Mouse (Mus musculus): ENCODE results near the gene Efna1. TPM values are rescaled to one million over a fixed set of nuclear protein-coding genes. Genes with fewer than 3 reads are reported as not detected.

Gene Efna1
- polyA plus RNA-seq, 1 experiment from 2014 or later: 45.0 TPM

GRCm38 (mm10) chr3:89300514-89300913 lies 19.6 kb upstream of the Efna1 start:
- H3K4me3 ChIP-seq (ENCODE audit: low read depth, low read length): no peak overlapping the region
- no peak for ATAC-seq (ENCODE audit: insufficient number of reproducible peaks, insufficient read depth, low FRiP score, low read depth)
- H3K27ac ChIP-seq (ENCODE audit: low read length): no peak overlapping the region
- no peak overlapping the region for H3K4me2 ChIP-seq (replicated peaks; ENCODE audit: low read depth, low read length)
- H3K9ac ChIP-seq (replicated peaks; ENCODE audit: low read depth, low read length): no peak overlapping the region
- no peaks in the 10 kb centered on the region; the same call in 1 of the 2 replicates for H3K4me1 ChIP-seq (ENCODE audit: control insufficient read depth, insufficient read depth, low read length)
- 68% methylated on average over 2 of the region's 2 CpGs for WGBS
- no peaks in the 10 kb centered on the region for H3K36me3 ChIP-seq (ENCODE audit: control insufficient read depth, insufficient read depth, low read length)
- H3K9me3 ChIP-seq (ENCODE audit: control insufficient read depth, low read depth, low read length): no peaks in the 10 kb centered on the region
- H3K27me3 ChIP-seq (ENCODE audit: control insufficient read depth, insufficient read depth, low read length): no peaks in the 10 kb centered on the region

- H3K9ac ChIP-seq (replicated peaks; ENCODE audit: low read depth, low read length): no peak overlapping the region
- ATAC-seq (ENCODE audit: insufficient number of reproducible peaks, insufficient read depth, low FRiP score, low read depth): no peak
- WGBS: 30% methylated on average over 1 of the region's 1 CpGs
Measured at GRCm38 (mm10) chr3:89300071-89300470, 19.1 kb upstream of the Efna1 start.

GRCm38 (mm10) chr3:89299499-89299898 lies 18.6 kb upstream of the Efna1 start:
- peak overlapping the region; percentile 18 for H3K4me3 ChIP-seq (ENCODE audit: low read depth, low read length)
- H3K4me2 ChIP-seq (replicated peaks; ENCODE audit: low read depth, low read length): peak overlapping the region; percentile 44
- H3K9me3 ChIP-seq (ENCODE audit: control insufficient read depth, low read depth, low read length): no peaks in the 10 kb centered on the region
- H3K4me1 ChIP-seq (ENCODE audit: control insufficient read depth, insufficient read depth, low read length): no peaks in the 10 kb centered on the region; the same call in 1 of the 2 replicates
- no peaks in the 10 kb centered on the region for H3K36me3 ChIP-seq (ENCODE audit: control insufficient read depth, insufficient read depth, low read length)
- no peak overlapping the region for H3K9ac ChIP-seq (replicated peaks; ENCODE audit: low read depth, low read length)
- H3K27ac ChIP-seq (ENCODE audit: low read length): no peak overlapping the region
- WGBS: 1% methylated on average over 14 of the region's 14 CpGs
- ATAC-seq (ENCODE audit: insufficient number of reproducible peaks, insufficient read depth, low FRiP score, low read depth): no peak
- no peaks in the 10 kb centered on the region for H3K27me3 ChIP-seq (ENCODE audit: control insufficient read depth, insufficient read depth, low read length)

More at GRCm38 (mm10) chr3:89300071-89300470, 19.1 kb upstream of the Efna1 start:
- no peaks in the 10 kb centered on the region; the same call in 1 of the 2 replicates for H3K4me1 ChIP-seq (ENCODE audit: control insufficient read depth, insufficient read depth, low read length)
- H3K4me2 ChIP-seq (replicated peaks; ENCODE audit: low read depth, low read length): peak overlapping the region; percentile 44
- no peaks in the 10 kb centered on the region for H3K9me3 ChIP-seq (ENCODE audit: control insufficient read depth, low read depth, low read length)
- H3K4me3 ChIP-seq (ENCODE audit: low read depth, low read length): peak overlapping the region; percentile 18; the same call in 1 of the 2 replicates
- H3K27me3 ChIP-seq (ENCODE audit: control insufficient read depth, insufficient read depth, low read length): no peaks in the 10 kb centered on the region
- no peaks in the 10 kb centered on the region for H3K36me3 ChIP-seq (ENCODE audit: control insufficient read depth, insufficient read depth, low read length)
- H3K27ac ChIP-seq (ENCODE audit: low read length): no peak overlapping the region

GRCm38 (mm10) chr3:89298908-89299307 lies 18.0 kb upstream of the Efna1 start:
- H3K9ac ChIP-seq (replicated peaks; ENCODE audit: low read depth, low read length): no peak overlapping the region
- ATAC-seq (ENCODE audit: insufficient number of reproducible peaks, insufficient read depth, low FRiP score, low read depth): no peak
- no peaks in the 10 kb centered on the region for H3K9me3 ChIP-seq (ENCODE audit: control insufficient read depth, low read depth, low read length)
- 84% methylated on average over 6 of the region's 6 CpGs for whole genome bisulfite sequencing
- H3K27ac ChIP-seq (ENCODE audit: low read length): no peak overlapping the region
- no peaks in the 10 kb centered on the region for H3K27me3 ChIP-seq (ENCODE audit: control insufficient read depth, insufficient read depth, low read length)
- no peak overlapping the region for H3K4me2 ChIP-seq (replicated peaks; ENCODE audit: low read depth, low read length)
- no peaks in the 10 kb centered on the region for H3K36me3 ChIP-seq (ENCODE audit: control insufficient read depth, insufficient read depth, low read length)
- H3K4me3 ChIP-seq (ENCODE audit: low read depth, low read length): no peak overlapping the region
- no peaks in the 10 kb centered on the region; the same call in 1 of the 2 replicates for H3K4me1 ChIP-seq (ENCODE audit: control insufficient read depth, insufficient read depth, low read length)

- Histone ChIP-seq H3K4me2 (replicated peaks; ENCODE audit: low read depth, low read length) (no peak overlapping the region), H3K4me1 (ENCODE audit: control insufficient read depth, insufficient read depth, low read length) (no peaks in the 10 kb centered on the region; the same call in 1 of the 2 replicates), H3K27me3 (ENCODE audit: control insufficient read depth, insufficient read depth, low read length) (no peaks in the 10 kb centered on the region), H3K27ac (ENCODE audit: low read length) (no peak overlapping the region), H3K4me3 (ENCODE audit: low read depth, low read length) (no peak overlapping the region), H3K9ac (replicated peaks; ENCODE audit: low read depth, low read length) (no peak overlapping the region), H3K9me3 (ENCODE audit: control insufficient read depth, low read depth, low read length) (no peaks in the 10 kb centered on the region), H3K36me3 (ENCODE audit: control insufficient read depth, insufficient read depth, low read length) (no peaks in the 10 kb centered on the region)
- ATAC-seq (ENCODE audit: insufficient number of reproducible peaks, insufficient read depth, low FRiP score, low read depth): no peak
- 82% methylated on average over 11 of the region's 11 CpGs for WGBS
Measured at GRCm38 (mm10) chr3:89296761-89297396, 15.9 kb upstream of the Efna1 start.

- Histone ChIP-seq H3K36me3 (ENCODE audit: control insufficient read depth, insufficient read depth, low read length) (no peaks in the 10 kb centered on the region), H3K27ac (ENCODE audit: low read length) (no peak overlapping the region), H3K4me1 (ENCODE audit: control insufficient read depth, insufficient read depth, low read length) (no peaks in the 10 kb centered on the region; the same call in 1 of the 2 replicates), H3K4me3 (ENCODE audit: low read depth, low read length) (no peak overlapping the region), H3K27me3 (ENCODE audit: control insufficient read depth, insufficient read depth, low read length) (no peaks in the 10 kb centered on the region), H3K9me3 (ENCODE audit: control insufficient read depth, low read depth, low read length) (no peaks in the 10 kb centered on the region), H3K9ac (replicated peaks; ENCODE audit: low read depth, low read length) (no peak overlapping the region), H3K4me2 (replicated peaks; ENCODE audit: low read depth, low read length) (no peak overlapping the region)
- no peak for ATAC-seq (ENCODE audit: insufficient number of reproducible peaks, insufficient read depth, low FRiP score, low read depth)
- WGBS: 77% methylated on average over 8 of the region's 8 CpGs
Measured at GRCm38 (mm10) chr3:89295685-89296230, 14.8 kb upstream of the Efna1 start.

GRCm38 (mm10) chr3:89294195-89294594 lies 13.3 kb upstream of the Efna1 start:
- 76% methylated on average over 5 of the region's 5 CpGs for WGBS
- H3K4me2 ChIP-seq (replicated peaks; ENCODE audit: low read depth, low read length): no peak overlapping the region
- H3K9me3 ChIP-seq (ENCODE audit: control insufficient read depth, low read depth, low read length): no peaks in the 10 kb centered on the region
- ATAC-seq (ENCODE audit: insufficient number of reproducible peaks, insufficient read depth, low FRiP score, low read depth): no peak
- no peaks in the 10 kb centered on the region for H3K36me3 ChIP-seq (ENCODE audit: control insufficient read depth, insufficient read depth, low read length)
- H3K27ac ChIP-seq (ENCODE audit: low read length): no peak overlapping the region
- H3K4me3 ChIP-seq (ENCODE audit: low read depth, low read length): no peak overlapping the region
- H3K4me1 ChIP-seq (ENCODE audit: control insufficient read depth, insufficient read depth, low read length): no peaks in the 10 kb centered on the region; the same call in 1 of the 2 replicates
- no peaks in the 10 kb centered on the region for H3K27me3 ChIP-seq (ENCODE audit: control insufficient read depth, insufficient read depth, low read length)
- no peak overlapping the region for H3K9ac ChIP-seq (replicated peaks; ENCODE audit: low read depth, low read length)

- H3K9ac ChIP-seq (replicated peaks; ENCODE audit: low read depth, low read length): no peak overlapping the region
- 86% methylated on average over 11 of the region's 11 CpGs for WGBS
- no peaks in the 10 kb centered on the region for H3K9me3 ChIP-seq (ENCODE audit: control insufficient read depth, low read depth, low read length)
- H3K36me3 ChIP-seq (ENCODE audit: control insufficient read depth, insufficient read depth, low read length): no peaks in the 10 kb centered on the region
- H3K4me1 ChIP-seq (ENCODE audit: control insufficient read depth, insufficient read depth, low read length): no peaks in the 10 kb centered on the region
- no peak overlapping the region for H3K4me3 ChIP-seq (ENCODE audit: low read depth, low read length)
- H3K4me2 ChIP-seq (replicated peaks; ENCODE audit: low read depth, low read length): no peak overlapping the region
- no peak overlapping the region for H3K27ac ChIP-seq (ENCODE audit: low read length)
- ATAC-seq (ENCODE audit: insufficient number of reproducible peaks, insufficient read depth, low FRiP score, low read depth): no peak
- no peaks in the 10 kb centered on the region for H3K27me3 ChIP-seq (ENCODE audit: control insufficient read depth, insufficient read depth, low read length)
Measured at GRCm38 (mm10) chr3:89293247-89293918, 12.4 kb upstream of the Efna1 start.

Data from stomach, embryonic 14.5 days (tissue).